Mouse (Mus musculus) fat pad, adult 2 months (tissue): ENCODE data around the gene Tm7sf3.

Experiments
- DNase-seq: peaks from one replicate; pipeline ENCODE4 v3.0.0-alpha.2; 2011; ENCODE audit warnings: low read depth, low spot score; ENCODE audit errors: extremely low read depth

Tm7sf3 gene

GRCm38 (mm10) chr6:146642276-146643183, at the start of gene Tm7sf3, which contains the start of gene Med21:
TSS of gene Tm7sf3 (minus strand) at chr6:146642824.
TSS of gene Med21 (plus strand) at chr6:146642547.
- peak; percentile 62 for DNase-seq

GRCm38 (mm10) chr6:146688861-146689260, 46.2 kb upstream of the Tm7sf3 start:
- no peak for DNase-seq

GRCm38 (mm10) chr6:146688010-146688409, 45.4 kb upstream of the Tm7sf3 start:
- DNase-seq: no peak

GRCm38 (mm10) chr6:146686463-146687196, 44.0 kb upstream of the Tm7sf3 start:
- no peak for DNase-seq

- no peak for DNase-seq
Observed at GRCm38 (mm10) chr6:146685781-146686308, 43.2 kb upstream of the Tm7sf3 start.

DNA sequence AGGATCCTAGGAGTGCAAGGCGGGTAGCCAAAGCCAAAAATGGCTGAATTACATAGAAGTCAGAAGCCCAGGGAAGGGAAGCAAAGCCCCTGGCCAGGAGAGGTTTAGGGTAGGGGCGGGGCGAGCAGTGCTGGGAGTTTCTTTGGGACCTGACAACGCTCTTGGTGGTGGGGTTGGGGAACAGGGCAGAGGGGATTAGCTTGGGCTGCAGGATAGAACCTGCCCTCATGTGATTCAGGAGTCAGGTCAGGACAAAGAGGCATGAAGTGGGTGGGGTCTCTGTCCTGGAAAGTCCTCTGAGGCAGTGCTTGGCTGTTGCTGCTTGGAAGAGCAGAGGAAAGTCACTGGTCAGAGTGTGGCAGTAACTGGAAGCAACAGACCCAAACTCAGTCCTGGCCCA, 41.3 kb upstream of the Tm7sf3 start:
- DNase-seq: no peak

- DNase-seq: no peak
Observed at GRCm38 (mm10) chr6:146678136-146679070, 35.8 kb upstream of the Tm7sf3 start.

DNA sequence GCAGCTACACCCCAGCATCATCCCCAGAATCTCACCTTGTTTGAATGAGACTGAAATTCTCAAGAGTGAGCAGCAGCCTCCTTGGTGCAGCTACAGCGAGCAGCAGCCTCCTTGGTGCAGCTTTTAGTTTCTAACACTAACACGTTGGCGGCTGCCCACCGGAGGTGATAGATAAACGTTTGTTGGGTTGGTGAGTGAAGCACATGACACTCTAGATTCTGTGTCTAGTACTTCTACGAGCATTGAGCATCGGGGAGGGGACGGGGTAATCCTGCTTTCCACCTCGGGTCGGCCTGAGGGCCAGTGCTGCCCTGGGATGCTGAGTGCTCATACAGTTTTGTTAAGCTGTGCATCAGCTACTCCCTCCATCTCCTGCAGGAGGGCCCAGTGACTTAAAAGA, 34.3 kb upstream of the Tm7sf3 start:
- DNase-seq: no peak

DNA sequence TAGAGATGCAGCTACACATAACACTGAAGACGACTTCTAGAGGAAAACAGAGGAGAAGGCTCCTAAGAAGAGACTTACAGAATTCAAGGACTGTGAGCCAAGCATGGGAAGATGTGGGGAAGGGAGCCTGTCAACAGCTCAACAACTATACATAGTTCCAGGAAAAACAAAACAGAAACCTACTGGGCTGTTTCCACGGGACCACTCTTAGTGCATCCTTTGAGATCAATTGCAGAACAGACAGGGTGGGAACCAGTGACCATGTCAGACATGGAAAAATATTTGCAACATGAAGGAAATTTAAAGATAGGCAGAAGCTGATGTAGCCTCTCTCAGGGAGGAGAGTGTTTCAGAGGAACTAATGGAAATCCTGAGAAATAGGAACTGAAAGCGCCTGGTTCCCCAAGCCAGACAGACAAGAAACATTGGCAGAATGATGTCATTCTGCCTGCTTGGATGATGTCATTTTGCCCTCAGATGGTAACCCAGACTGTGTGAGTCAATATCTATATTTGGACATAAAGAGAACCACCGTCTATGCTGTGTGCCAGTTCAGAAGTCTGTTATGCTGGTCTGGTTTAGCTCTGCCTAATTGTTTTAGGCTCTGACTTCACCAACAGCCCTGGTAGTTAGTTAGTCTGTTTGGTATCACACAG, 32.4 kb upstream of the Tm7sf3 start:
- DNase-seq: no peak

GRCm38 (mm10) chr6:146674420-146674819, 31.8 kb upstream of the Tm7sf3 start:
- DNase-seq: no peak

DNA sequence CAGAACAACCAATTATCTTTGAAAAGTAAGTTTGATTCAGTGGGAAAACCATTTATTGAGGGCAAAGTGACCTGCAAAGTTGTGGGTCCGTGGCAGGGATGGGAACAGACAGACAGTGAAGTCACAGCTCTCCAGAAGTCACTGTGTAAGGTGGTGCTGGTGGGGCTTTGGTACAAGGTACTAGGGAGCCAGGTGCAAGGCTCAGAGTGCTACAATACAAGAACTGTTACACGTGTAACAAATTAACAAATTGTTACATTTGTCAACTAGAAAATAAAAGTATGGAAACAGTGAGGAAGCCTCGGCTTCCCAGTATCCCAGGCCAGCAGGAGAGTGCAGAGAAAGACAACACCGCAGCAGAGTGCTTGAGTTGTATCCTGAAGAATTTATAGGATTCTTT, 31.1 kb upstream of the Tm7sf3 start:
- DNase-seq: no peak

GRCm38 (mm10) chr6:146672106-146672505, 29.5 kb upstream of the Tm7sf3 start:
- no peak for DNase-seq

- no peak for DNase-seq
Observed at GRCm38 (mm10) chr6:146670956-146671855, 28.6 kb upstream of the Tm7sf3 start.

- no peak for DNase-seq
Observed at GRCm38 (mm10) chr6:146668606-146669005, 26.0 kb upstream of the Tm7sf3 start.

GRCm38 (mm10) chr6:146666811-146667210, 24.2 kb upstream of the Tm7sf3 start:
- no peak for DNase-seq

- DNase-seq: no peak
Observed at GRCm38 (mm10) chr6:146665408-146665807, 22.8 kb upstream of the Tm7sf3 start.

- no peak for DNase-seq
Observed at GRCm38 (mm10) chr6:146664917-146665316, 22.3 kb upstream of the Tm7sf3 start.

GRCm38 (mm10) chr6:146664116-146664515, 21.5 kb upstream of the Tm7sf3 start:
- DNase-seq: no peak

DNA sequence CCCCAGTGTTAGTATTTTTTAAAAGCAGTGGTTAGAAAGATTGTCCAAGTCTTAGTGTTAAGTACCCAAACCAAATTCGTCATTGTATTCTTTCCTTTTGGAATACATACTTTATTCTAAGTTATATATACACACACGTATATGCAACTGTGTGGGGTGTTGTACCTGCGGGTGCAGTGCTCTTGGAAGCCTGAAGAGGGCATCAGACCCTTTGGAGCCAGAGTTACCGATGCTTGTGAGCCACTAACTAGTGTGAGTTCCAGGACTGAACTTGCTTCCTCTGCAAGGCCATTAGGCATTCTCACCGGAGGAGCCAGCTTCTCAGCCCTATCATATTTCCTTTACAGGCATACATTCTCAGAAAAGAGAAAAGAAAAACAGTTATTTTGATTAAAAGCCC, 20.1 kb upstream of the Tm7sf3 start:
- DNase-seq: no peak
